Mouse (Mus musculus): Measurements from ENCODE around the gene Sp1.

- TF ChIP-seq CTCF (conservative IDR thresholded peaks at IDR 0.05; ENCODE audit: insufficient read depth, insufficient read length, low read depth, low read length): no peak
- no peak for TF ChIP-seq POLR2A (IDR thresholded peaks at IDR 0.05; ENCODE audit: low read depth, low read length)
These were observed 52.2 kb downstream of the Sp1 start for GRCm38 (mm10) chr15:102458050-102458736.
